Mouse (Mus musculus): ENCODE measurements around the gene AC109138.7.

DNA sequence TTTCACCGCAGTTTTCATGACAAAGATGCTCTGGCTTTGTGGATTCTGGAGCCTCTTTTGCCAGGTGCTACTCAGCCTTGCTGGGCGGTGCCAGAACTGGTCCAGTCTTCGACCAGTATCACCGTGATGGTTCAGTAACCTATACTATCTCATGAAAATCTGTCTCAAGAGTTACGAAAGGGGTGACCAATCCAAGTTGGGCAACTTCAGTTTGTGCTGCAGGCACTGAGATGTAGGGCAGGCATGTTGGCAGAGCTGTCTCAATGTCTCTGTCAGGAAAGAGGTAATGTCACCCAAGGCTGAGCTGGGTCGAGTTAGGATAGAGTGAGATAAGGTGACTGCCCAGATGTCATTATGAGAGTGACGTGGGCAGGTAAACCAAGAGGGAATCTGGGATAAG, 33.7 kb upstream of the AC109138.7 start:
- TF ChIP-seq CTCF (IDR thresholded peaks at IDR 0.05) (no peak), EP300 (IDR thresholded peaks at IDR 0.05) (no peak)
